Mouse (Mus musculus): ENCODE measurements at regions not wholly inside any gene's neighbourhood (a gene's known extent, or its start where the extent isn't known, plus 50 kb on each side); places are given as distances from the start of the nearest gene placed in this dataset.

DNA sequence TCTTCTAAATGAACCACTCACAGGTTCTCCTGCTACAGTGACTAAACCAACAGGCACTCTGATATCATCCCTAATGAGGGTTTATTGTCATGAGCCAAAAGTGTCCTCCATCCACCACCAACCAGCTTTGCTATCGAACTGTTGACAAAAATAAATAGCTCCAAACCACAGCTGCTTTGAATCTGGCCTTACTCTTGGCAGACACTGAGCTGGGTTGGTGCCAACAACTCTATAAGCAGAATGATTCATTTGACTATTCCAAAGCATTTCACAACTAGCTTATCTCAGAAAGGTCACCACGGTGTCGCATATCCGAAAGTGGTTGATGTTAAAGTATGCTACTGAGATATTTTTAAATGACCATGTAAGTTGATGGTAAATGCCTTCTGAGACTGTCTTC is 148.5 kb upstream of the Gria1 start:
- H3K4me3 ChIP-seq (ENCODE audit: insufficient read depth, low read length): no peak overlapping the region
- no peaks in the 10 kb centered on the region for H3K4me1 ChIP-seq (ENCODE audit: control insufficient read depth, insufficient read depth, low read length)
- TF ChIP-seq CTCF (IDR thresholded peaks at IDR 0.05; ENCODE audit: extremely low read depth, insufficient read depth, low read length) (no peak), POLR2A (IDR thresholded peaks at IDR 0.05; ENCODE audit: extremely low read depth, insufficient read depth, low read length) (no peak)
- no peak overlapping the region for H3K27ac ChIP-seq (ENCODE audit: insufficient read depth, low read length)

DNA sequence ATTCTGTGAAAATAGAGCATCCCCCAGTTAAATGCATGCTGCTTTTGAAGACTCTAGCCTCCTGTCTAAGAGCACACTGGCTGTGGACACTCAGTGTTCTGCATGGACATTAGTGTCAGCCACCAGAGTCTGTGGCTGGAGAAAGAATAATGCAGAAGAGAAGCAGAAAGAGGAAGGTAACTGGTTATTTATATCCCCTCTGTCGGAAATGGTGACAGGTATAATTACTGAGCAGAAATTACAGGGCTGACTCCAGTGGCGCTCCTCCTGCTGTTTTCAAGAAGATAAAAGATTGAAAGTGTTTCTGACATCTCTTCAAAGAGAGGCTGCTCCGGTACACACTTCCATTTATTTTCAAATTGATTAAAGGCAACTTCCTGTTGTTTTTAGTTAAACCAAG is 139.5 kb upstream of the Gria1 start:
- H3K4me3 ChIP-seq (ENCODE audit: insufficient read depth, low read length): no peak overlapping the region
- H3K27ac ChIP-seq (ENCODE audit: insufficient read depth, low read length): no peak overlapping the region
- no peak for TF ChIP-seq POLR2A (IDR thresholded peaks at IDR 0.05; ENCODE audit: extremely low read depth, insufficient read depth, low read length)
- no peak for TF ChIP-seq CTCF (IDR thresholded peaks at IDR 0.05; ENCODE audit: extremely low read depth, insufficient read depth, low read length)
- no peaks in the 10 kb centered on the region for H3K4me1 ChIP-seq (ENCODE audit: control insufficient read depth, insufficient read depth, low read length)

DNA sequence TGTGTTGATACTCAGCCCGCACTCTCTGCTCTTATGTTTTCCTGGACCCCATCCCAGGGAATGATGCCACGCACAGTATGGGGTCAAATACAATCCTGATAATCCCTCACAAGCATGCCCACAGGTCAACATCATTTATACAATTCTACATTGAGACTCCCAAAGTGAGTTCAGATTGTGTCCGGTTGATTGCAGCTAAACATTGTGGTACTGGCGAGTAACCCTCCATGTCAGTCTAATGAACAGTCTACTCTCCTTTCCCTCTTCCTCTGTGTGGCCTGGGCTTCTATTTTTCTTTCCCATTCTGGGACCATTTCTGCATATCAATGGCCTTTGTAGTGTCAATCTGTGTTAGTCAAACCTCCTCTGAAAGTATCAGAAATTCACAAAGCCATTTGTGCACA is 112.6 kb upstream of the Gria1 start:
- H3K4me3 ChIP-seq (ENCODE audit: insufficient read depth, low read length): no peak overlapping the region
- H3K4me1 ChIP-seq (ENCODE audit: control insufficient read depth, insufficient read depth, low read length): no peaks in the 10 kb centered on the region; the same call in 1 of the 2 replicates
- TF ChIP-seq POLR2A (IDR thresholded peaks at IDR 0.05; ENCODE audit: extremely low read depth, insufficient read depth, low read length): no peak
- TF ChIP-seq CTCF (IDR thresholded peaks at IDR 0.05; ENCODE audit: extremely low read depth, insufficient read depth, low read length): no peak
- H3K27ac ChIP-seq (ENCODE audit: insufficient read depth, low read length): no peak overlapping the region

DNA sequence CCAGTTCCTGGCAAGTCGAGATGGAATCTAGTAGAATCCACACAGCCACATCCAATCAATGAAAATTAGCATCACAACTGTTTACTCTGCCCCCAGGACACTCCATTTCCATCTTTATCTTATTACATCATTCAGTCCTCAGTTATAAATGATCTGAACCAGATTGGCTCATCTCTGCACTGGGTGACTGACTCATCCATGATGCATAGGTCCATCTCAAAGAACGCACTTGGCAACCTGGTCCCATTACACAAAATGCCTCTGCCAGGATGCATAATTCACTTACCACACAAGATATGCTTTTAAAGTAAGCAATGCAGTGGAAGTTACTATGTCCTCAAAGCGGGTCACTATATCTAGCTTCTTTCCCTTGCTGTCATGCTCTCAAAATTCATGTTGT is 110.0 kb upstream of the Gria1 start:
- no peak overlapping the region for H3K4me3 ChIP-seq (ENCODE audit: insufficient read depth, low read length)
- no peaks in the 10 kb centered on the region; the same call in 1 of the 2 replicates for H3K4me1 ChIP-seq (ENCODE audit: control insufficient read depth, insufficient read depth, low read length)
- no peak for TF ChIP-seq POLR2A (IDR thresholded peaks at IDR 0.05; ENCODE audit: extremely low read depth, insufficient read depth, low read length)
- no peak for TF ChIP-seq CTCF (IDR thresholded peaks at IDR 0.05; ENCODE audit: extremely low read depth, insufficient read depth, low read length)

DNA sequence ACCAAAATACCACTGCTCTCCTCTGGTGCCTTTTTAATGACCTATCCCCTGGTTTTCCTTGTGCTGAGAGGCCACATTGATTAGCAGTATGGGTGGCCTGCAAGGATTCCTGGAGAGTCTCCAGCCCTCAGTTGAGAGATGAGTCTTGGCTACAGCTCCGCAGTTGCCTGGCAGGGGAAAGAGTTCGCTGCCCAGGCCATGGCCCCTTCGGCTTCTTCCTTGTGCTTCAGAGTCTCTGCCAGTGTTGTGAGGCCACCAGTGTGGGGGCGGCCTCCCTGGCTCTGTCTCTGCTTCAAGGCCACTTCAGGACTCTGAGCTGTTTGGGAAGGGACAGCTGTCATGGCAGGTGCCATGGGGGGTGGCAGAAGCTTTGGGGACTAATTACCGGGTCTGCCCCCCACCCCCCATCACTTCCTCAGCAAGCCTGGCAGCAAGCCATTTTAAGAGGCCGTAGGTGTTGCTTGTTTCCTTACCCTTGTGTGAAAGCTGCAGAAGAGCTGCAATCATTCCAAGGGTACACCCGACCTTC is 85.8 kb upstream of the Gria1 start:
- H3K4me1 ChIP-seq (ENCODE audit: control insufficient read depth, insufficient read depth, low read length): no peaks in the 10 kb centered on the region
- no peak for TF ChIP-seq CTCF (IDR thresholded peaks at IDR 0.05; ENCODE audit: extremely low read depth, insufficient read depth, low read length)
- TF ChIP-seq POLR2A (IDR thresholded peaks at IDR 0.05; ENCODE audit: extremely low read depth, insufficient read depth, low read length): no peak
- H3K4me3 ChIP-seq (ENCODE audit: insufficient read depth, low read length): no peak overlapping the region
- no peak overlapping the region for H3K27ac ChIP-seq (ENCODE audit: insufficient read depth, low read length)

More for the DNA sequence above, 110.0 kb upstream of the Gria1 start:
- H3K27ac ChIP-seq (ENCODE audit: insufficient read depth, low read length): no peak overlapping the region

DNA sequence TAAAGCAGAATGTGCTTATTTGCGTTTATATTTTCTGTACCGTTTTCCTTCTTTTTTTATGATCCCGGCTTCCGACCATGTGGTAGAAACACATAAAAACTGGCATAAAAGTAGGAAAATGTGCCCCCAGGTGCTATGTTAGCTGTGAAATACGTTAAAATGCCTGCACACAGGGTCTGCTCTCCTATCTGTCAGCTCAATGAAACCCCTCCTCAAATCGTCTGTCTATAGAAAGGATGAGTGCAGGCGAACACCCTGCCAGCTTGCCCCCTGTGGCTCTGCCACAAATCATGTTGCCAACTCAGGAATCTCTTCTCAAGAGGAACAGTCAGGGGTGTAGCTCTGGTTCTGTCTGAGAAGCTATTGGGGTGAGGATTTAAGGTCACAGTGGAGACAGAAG is 78.4 kb upstream of the Gria1 start:
- Histone ChIP-seq H3K27ac (ENCODE audit: insufficient read depth, low read length) (no peak overlapping the region), H3K4me3 (ENCODE audit: insufficient read depth, low read length) (no peak overlapping the region), H3K4me1 (ENCODE audit: control insufficient read depth, insufficient read depth, low read length) (no peaks in the 10 kb centered on the region)
- TF ChIP-seq POLR2A (IDR thresholded peaks at IDR 0.05; ENCODE audit: extremely low read depth, insufficient read depth, low read length) (no peak), CTCF (IDR thresholded peaks at IDR 0.05; ENCODE audit: extremely low read depth, insufficient read depth, low read length) (no peak)

DNA sequence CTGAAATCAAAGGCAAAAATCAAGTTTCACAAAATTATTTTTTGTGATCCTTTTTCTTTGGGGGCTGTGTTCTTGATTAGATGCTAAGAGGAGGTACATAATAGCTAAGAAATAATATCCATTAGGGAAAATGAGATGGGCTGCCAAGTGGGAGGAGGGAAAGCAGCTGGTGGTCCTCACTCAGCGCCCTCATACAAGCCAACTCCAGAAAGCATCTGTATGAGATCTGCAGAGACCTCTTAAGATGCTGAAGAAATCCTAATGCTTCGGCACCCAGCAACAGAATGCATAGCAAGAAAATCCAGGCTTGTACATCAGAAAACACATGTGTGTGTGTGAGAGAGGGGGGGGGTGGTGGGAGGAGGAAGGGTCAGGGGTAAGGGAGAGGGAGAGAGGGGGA is 58.8 kb upstream of the Gria1 start:
- Histone ChIP-seq H3K4me1 (ENCODE audit: control insufficient read depth, insufficient read depth, low read length) (no peaks in the 10 kb centered on the region), H3K4me3 (ENCODE audit: insufficient read depth, low read length) (no peak overlapping the region), H3K27ac (ENCODE audit: insufficient read depth, low read length) (no peak overlapping the region)
- TF ChIP-seq CTCF (IDR thresholded peaks at IDR 0.05; ENCODE audit: extremely low read depth, insufficient read depth, low read length): no peak

DNA sequence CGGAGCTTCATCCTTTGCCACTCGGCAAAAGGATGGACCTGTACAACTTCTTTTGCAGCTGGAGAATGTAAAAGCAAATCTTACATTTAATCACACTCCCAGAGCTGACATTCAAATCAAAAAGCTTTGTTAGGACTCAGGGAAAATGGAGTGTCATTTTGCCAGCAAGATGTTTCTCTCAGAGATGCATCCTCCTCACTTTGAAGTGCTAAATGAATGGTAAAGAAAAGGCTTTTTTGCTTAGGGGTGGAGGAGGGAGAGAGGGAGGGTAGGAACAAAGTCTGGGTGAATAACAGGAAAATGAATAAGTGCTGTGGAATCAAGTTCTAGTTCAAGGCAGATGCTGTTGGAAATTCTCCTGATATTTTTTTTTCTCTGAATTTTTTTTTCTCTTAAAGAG is 53.4 kb upstream of the Gria1 start:
- no peak overlapping the region for H3K4me3 ChIP-seq (ENCODE audit: insufficient read depth, low read length)
- H3K4me1 ChIP-seq (ENCODE audit: control insufficient read depth, insufficient read depth, low read length): peaks cover 2% of the 10 kb centered on the region; the same call in 1 of the 2 replicates
- H3K27ac ChIP-seq (ENCODE audit: insufficient read depth, low read length): no peak overlapping the region
- TF ChIP-seq CTCF (IDR thresholded peaks at IDR 0.05; ENCODE audit: extremely low read depth, insufficient read depth, low read length) (no peak), POLR2A (IDR thresholded peaks at IDR 0.05; ENCODE audit: extremely low read depth, insufficient read depth, low read length) (no peak)

All from cortical plate, adult 2 months (tissue).